Mouse (Mus musculus) forebrain, embryonic 16.5 days (tissue): ENCODE data around the gene Robo2. TPM values are rescaled to one million over a fixed set of nuclear protein-coding genes. Genes with fewer than 3 reads are reported as not detected.

Experiments
- ATAC-seq: fragments of 200-750 bp; cut with Nextera tagmentation; 2 replicates; pipeline ENCODE4 v1.8.0; 2017; ENCODE audit warnings: mild to moderate bottlenecking, moderate library complexity
- H3K27ac ChIP-seq: fragments of 300-500 bp; sonication (generic); 2 replicates; pipeline ENCODE4 v1.5.1; 2014; ENCODE audit warnings: low read length, control low read depth
- H3K27me3 ChIP-seq: fragments of 300-500 bp; sonication (generic); replicated peaks from 2 replicates; pipeline ENCODE4 v1.6.1; 2014; ENCODE audit warnings: low read length; ENCODE audit not compliant: control insufficient read depth, insufficient read depth
- H3K36me3 ChIP-seq: fragments of 300-500 bp; sonication (generic); 2 replicates; pipeline ENCODE4 v1.6.1; 2014; ENCODE audit not compliant: control insufficient read depth, insufficient read depth
- H3K4me1 ChIP-seq: fragments of 300-500 bp; sonication (generic); replicated peaks from 2 replicates; pipeline ENCODE4 v1.6.1; 2014; ENCODE audit warnings: low read length; ENCODE audit not compliant: control insufficient read depth, insufficient read depth
- H3K4me2 ChIP-seq: fragments of 300-500 bp; sonication (generic); 2 replicates; pipeline ENCODE4 v1.6.1; 2014; ENCODE audit warnings: mild to moderate bottlenecking, low read length, control low read depth
- H3K4me3 ChIP-seq: fragments of 300-500 bp; sonication (generic); replicated peaks from 2 replicates; pipeline ENCODE4 v1.5.1; 2014; ENCODE audit warnings: mild to moderate bottlenecking, low read length, control low read depth
- H3K9ac ChIP-seq: fragments of 300-500 bp; sonication (generic); replicated peaks from 2 replicates; pipeline ENCODE4 v1.6.1; 2014; ENCODE audit warnings: low read depth, low read length, control low read depth
- H3K9me3 ChIP-seq: fragments of 300-500 bp; sonication (generic); 2 replicates; pipeline ENCODE4 v1.6.1; 2016; ENCODE audit warnings: low read length; ENCODE audit not compliant: control insufficient read depth
- WGBS: fragments of 180-500 bp; shearing (Covaris S2); extraction: QIAGEN DNeasy Blood & Tissue Kit; methylation state at CpG from one replicate; pipeline ENCODE4 v1.1.7; 2014; 5-methylcytosine and 5-hydroxymethylcytosine counted together
- polyA plus RNA-seq: library from polyadenylated mRNA; unstranded; fragments of >200 nt; fragmentation: Nextera tagmentation; extraction: Ambion mirVana; gene quantifications from 2 replicates; pipeline ENCODE4 v1.2.1, GENCODE M21; 2015

The Robo2 gene
- polyA plus RNA-seq, 1 experiment from 2014 or later = 132 TPM

- H3K4me2 ChIP-seq = no peak overlapping the region
- 25% methylated on average over 3 of the region's 3 CpGs for WGBS
- no peaks in the 10 kb centered on the region for H3K27me3 ChIP-seq
- peaks cover 25% of the 10 kb centered on the region for H3K4me1 ChIP-seq
- no peaks in the 10 kb centered on the region for H3K36me3 ChIP-seq
- no peak overlapping the region for H3K9ac ChIP-seq
- H3K4me3 ChIP-seq = no peak overlapping the region
- H3K27ac ChIP-seq = no peak overlapping the region
- H3K9me3 ChIP-seq = no peaks in the 10 kb centered on the region
- peak; percentile 31; the same call in 1 of the 2 replicates for ATAC-seq
These were observed 38.2 kb downstream of the Robo2 start for GRCm38 (mm10) chr16:74373407-74373806.

- no peak overlapping the region for H3K9ac ChIP-seq
- peaks cover 25% of the 10 kb centered on the region for H3K4me1 ChIP-seq
- H3K4me2 ChIP-seq = no peak overlapping the region
- H3K9me3 ChIP-seq = no peaks in the 10 kb centered on the region
- WGBS = 14% methylated on average over 1 of the region's 1 CpGs
- H3K4me3 ChIP-seq = no peak overlapping the region
- H3K27ac ChIP-seq = no peak overlapping the region
- no peaks in the 10 kb centered on the region for H3K36me3 ChIP-seq
- no peaks in the 10 kb centered on the region for H3K27me3 ChIP-seq
- ATAC-seq = no peak
These were observed 38.7 kb downstream of the Robo2 start for GRCm38 (mm10) chr16:74372876-74373275.

GRCm38 (mm10) chr16:74348437-74348836 lies 63.2 kb downstream of the Robo2 start:
- no peak overlapping the region for H3K9ac ChIP-seq
- no peak for ATAC-seq
- no peaks in the 10 kb centered on the region for H3K9me3 ChIP-seq
- H3K27ac ChIP-seq = no peak overlapping the region
- H3K27me3 ChIP-seq = no peaks in the 10 kb centered on the region
- 55% methylated on average over 6 of the region's 6 CpGs for WGBS
- H3K4me3 ChIP-seq = no peak overlapping the region
- no peak overlapping the region for H3K4me2 ChIP-seq
- H3K4me1 ChIP-seq = peaks cover 4% of the 10 kb centered on the region; the same call in 1 of the 2 replicates
- no peaks in the 10 kb centered on the region for H3K36me3 ChIP-seq

GRCm38 (mm10) chr16:74338969-74339630 lies 72.5 kb downstream of the Robo2 start:
- Histone ChIP-seq H3K27me3 (no peaks in the 10 kb centered on the region), H3K9me3 (no peaks in the 10 kb centered on the region), H3K4me3 (no peak overlapping the region), H3K4me1 (no peaks in the 10 kb centered on the region), H3K27ac (no peak overlapping the region), H3K9ac (no peak overlapping the region), H3K36me3 (no peaks in the 10 kb centered on the region), H3K4me2 (no peak overlapping the region)
- ATAC-seq = no peak
- 85% methylated on average over 9 of the region's 9 CpGs for WGBS

- Histone ChIP-seq H3K9ac (no peak overlapping the region), H3K27ac (no peak overlapping the region), H3K9me3 (no peaks in the 10 kb centered on the region), H3K4me2 (no peak overlapping the region), H3K27me3 (no peaks in the 10 kb centered on the region), H3K36me3 (no peaks in the 10 kb centered on the region), H3K4me1 (peaks cover 4% of the 10 kb centered on the region), H3K4me3 (no peak overlapping the region)
- 0 out of 2 replicates have a peak, but pooled peaks have one; percentile 18 for ATAC-seq
- WGBS = 39% methylated on average over 9 of the region's 9 CpGs
These were observed 89.8 kb downstream of the Robo2 start for GRCm38 (mm10) chr16:74321666-74322371.

GRCm38 (mm10) chr16:74316150-74316549 lies 95.5 kb downstream of the Robo2 start:
- no peak overlapping the region for H3K9ac ChIP-seq
- H3K4me2 ChIP-seq = no peak overlapping the region
- no peaks in the 10 kb centered on the region for H3K9me3 ChIP-seq
- H3K36me3 ChIP-seq = no peaks in the 10 kb centered on the region
- ATAC-seq = peak; percentile 49; the same call in 1 of the 2 replicates
- H3K27ac ChIP-seq = no peak overlapping the region
- WGBS = 44% methylated on average over 7 of the region's 7 CpGs
- H3K4me3 ChIP-seq = no peak overlapping the region
- H3K27me3 ChIP-seq = no peaks in the 10 kb centered on the region
- peaks cover 14% of the 10 kb centered on the region for H3K4me1 ChIP-seq

- Histone ChIP-seq H3K9ac (no peak overlapping the region), H3K4me2 (no peak overlapping the region), H3K27me3 (no peaks in the 10 kb centered on the region), H3K9me3 (no peaks in the 10 kb centered on the region), H3K4me3 (no peak overlapping the region), H3K4me1 (peaks cover 14% of the 10 kb centered on the region), H3K27ac (no peak overlapping the region), H3K36me3 (no peaks in the 10 kb centered on the region)
- 30% methylated on average over 4 of the region's 4 CpGs for whole genome bisulfite sequencing
- ATAC-seq = no peak
These were observed 98.4 kb downstream of the Robo2 start for GRCm38 (mm10) chr16:74313222-74313621.

- ATAC-seq = no peak
- 19% methylated on average over 6 of the region's 6 CpGs for WGBS
- Histone ChIP-seq H3K27me3 (no peaks in the 10 kb centered on the region), H3K9ac (no peak overlapping the region), H3K4me3 (no peak overlapping the region), H3K4me1 (peaks cover 8% of the 10 kb centered on the region), H3K4me2 (no peak overlapping the region), H3K36me3 (no peaks in the 10 kb centered on the region), H3K27ac (no peak overlapping the region), H3K9me3 (no peaks in the 10 kb centered on the region)
These were observed 104.1 kb downstream of the Robo2 start for GRCm38 (mm10) chr16:74307543-74307887.

GRCm38 (mm10) chr16:74306876-74307542 lies 104.6 kb downstream of the Robo2 start:
- WGBS = 32% methylated on average over 5 of the region's 5 CpGs
- Histone ChIP-seq H3K27ac (no peak overlapping the region), H3K36me3 (no peaks in the 10 kb centered on the region), H3K4me1 (peaks cover 8% of the 10 kb centered on the region), H3K4me3 (no peak overlapping the region), H3K9ac (no peak overlapping the region), H3K27me3 (no peaks in the 10 kb centered on the region), H3K4me2 (no peak overlapping the region), H3K9me3 (no peaks in the 10 kb centered on the region)
- peak; percentile 45; the same call in 1 of the 2 replicates for ATAC-seq
